Mouse (Mus musculus): Measurements from ENCODE around the gene B230104I21Rik. TPM values are rescaled to one million over a fixed set of nuclear protein-coding genes. Genes with fewer than 3 reads are reported as not detected.

Gene B230104I21Rik
- polyA plus RNA-seq (2017; shearing (Covaris generic)) = not detected

DNA sequence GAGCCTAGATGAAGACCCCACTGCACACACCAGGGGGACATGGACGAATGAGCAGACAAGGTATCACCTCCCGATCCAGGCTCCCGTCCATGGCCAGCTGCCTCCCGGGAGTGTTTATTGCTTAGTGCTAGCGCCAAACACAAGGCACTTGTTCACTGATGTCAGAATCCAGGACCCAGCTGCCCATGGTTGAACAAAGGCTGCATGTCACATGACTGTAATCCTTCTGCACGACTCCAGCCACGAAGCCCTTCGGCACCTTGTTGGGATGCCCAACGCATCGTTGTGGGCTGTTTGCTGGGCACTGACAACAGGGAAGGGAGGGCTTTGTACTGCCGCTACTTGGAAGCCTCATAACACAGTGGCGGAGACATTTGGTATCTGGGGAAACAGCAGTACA lies at the start of gene B230104I21Rik:
Gene B230104I21Rik, plus strand, starts transcription at position 367 of the 400 bp plus-strand sequence.

GRCm38 (mm10) chr4:154301466-154301881 lies 34.5 kb upstream of the B230104I21Rik start, which contains the start of gene Arhgef16:
TSS of gene Arhgef16 (minus strand) at chr4:154301676.

Other genes with a start within 250 kb of the B230104I21Rik start
- not detected for gene Trp73, start 195.9 kb upstream of the B230104I21Rik start, polyA plus RNA-seq (2017; shearing (Covaris generic))
- 33.0 TPM for gene Wrap73, start 193.8 kb upstream of the B230104I21Rik start, polyA plus RNA-seq (2017; shearing (Covaris generic))
- gene Tprgl, start 175.5 kb upstream of the B230104I21Rik start, polyA plus RNA-seq (2017; shearing (Covaris generic)) = 484 TPM
- 0.10 TPM for gene Megf6, start 165.4 kb upstream of the B230104I21Rik start, polyA plus RNA-seq (2017; shearing (Covaris generic))
- gene Arhgef16, start 34.5 kb upstream of the B230104I21Rik start, polyA plus RNA-seq (2017; shearing (Covaris generic)) = not detected

Measured in naive thymus-derived CD4-positive, alpha-beta T cell, adult 5 months (primary cell).